Mouse (Mus musculus) heart, embryonic 14.5 days (tissue): ENCODE measurements around the gene Rps2. TPM values are rescaled to one million over a fixed set of nuclear protein-coding genes. Genes with fewer than 3 reads are reported as not detected.
A peak's percentile ranks its signal among the peaks of the same experiment; 100 is the strongest.

Experiments
- ATAC-seq: fragments of 200-750 bp; cut with Nextera tagmentation; 2 replicates; pipeline ENCODE4 v1.8.0; 2017; ENCODE audit warnings: low read depth, moderate TSS enrichment; ENCODE audit not compliant: insufficient number of reproducible peaks, insufficient read depth, low FRiP score
- H3K27ac ChIP-seq, 2 experiments: fragments of 200-500 bp in 1 of 2; fragments of 300-500 bp in 1 of 2; sonication (generic) in 1 of 2; replicated peaks in 1 of 2; 2 replicates each; pipeline ENCODE4 v1.5.1; 2012 to 2014; ENCODE audit warnings: low read depth in 2 of 2, low read length in 2 of 2, control low read depth in 1 of 2, mild to moderate bottlenecking in 1 of 2, mixed read lengths in 1 of 2; ENCODE audit not compliant: control insufficient read depth in 1 of 2, insufficient read depth in 1 of 2
- H3K27me3 ChIP-seq: fragments of 300-500 bp; sonication (generic); 2 replicates; pipeline ENCODE4 v1.6.1; 2014; ENCODE audit warnings: mild to moderate bottlenecking, low read length, control low read depth; ENCODE audit not compliant: control insufficient read depth, insufficient read depth
- H3K36me3 ChIP-seq: fragments of 300-500 bp; sonication (generic); 2 replicates; pipeline ENCODE4 v1.6.1; 2014; ENCODE audit warnings: mild to moderate bottlenecking, control low read depth, low read length, mixed read lengths; ENCODE audit not compliant: control insufficient read depth, insufficient read depth
- H3K4me1 ChIP-seq, 2 experiments: fragments of 200-500 bp in 1 of 2; fragments of 300-500 bp in 1 of 2; sonication (generic) in 1 of 2; 2 replicates each; pipeline ENCODE4 v1.6.1; 2012 to 2014; ENCODE audit warnings: low read length in 2 of 2, control low read depth in 1 of 2, mixed read lengths in 1 of 2; ENCODE audit not compliant: control insufficient read depth in 2 of 2, insufficient read depth in 2 of 2
- H3K4me2 ChIP-seq: fragments of 300-500 bp; sonication (generic); 2 replicates; pipeline ENCODE4 v1.6.1; 2014; ENCODE audit warnings: mild to moderate bottlenecking, low read length
- H3K4me3 ChIP-seq, 2 experiments: fragments of 200-500 bp in 1 of 2; fragments of 300-500 bp in 1 of 2; sonication (generic) in 1 of 2; 2 replicates each; pipeline ENCODE4 v1.5.1; 2012 to 2014; ENCODE audit warnings: low read length in 2 of 2, mild to moderate bottlenecking in 2 of 2, control low read depth in 1 of 2, low read depth in 1 of 2, moderate library complexity in 1 of 2; ENCODE audit not compliant: control insufficient read depth in 1 of 2, insufficient read depth in 1 of 2
- H3K9ac ChIP-seq: fragments of 300-500 bp; sonication (generic); 2 replicates; pipeline ENCODE4 v1.6.1; 2014; ENCODE audit warnings: mild to moderate bottlenecking, low read length
- H3K9me3 ChIP-seq: fragments of 300-500 bp; sonication (generic); 2 replicates; pipeline ENCODE4 v1.6.1; 2016; ENCODE audit warnings: low read length, control low read depth; ENCODE audit not compliant: control insufficient read depth
- WGBS: fragments of 180-500 bp; shearing (Covaris S2); extraction: QIAGEN DNeasy Blood & Tissue Kit; methylation state at CpG from one replicate; pipeline ENCODE4 v1.1.7; 2014; 5-methylcytosine and 5-hydroxymethylcytosine counted together
- polyA plus RNA-seq: library from polyadenylated mRNA; unstranded; fragments of >200 nt; fragmentation: Nextera tagmentation; extraction: Ambion mirVana; gene quantifications from 2 replicates; pipeline ENCODE4 v1.2.1, GENCODE M21; 2014

Rps2 gene
- polyA plus RNA-seq, 1 experiment from 2014 or later: 1,010 TPM

- Histone ChIP-seq H3K9ac (no peak overlapping the region), H3K27me3 (peaks cover 38% of the 10 kb centered on the region), H3K36me3 (peaks cover 23% of the 10 kb centered on the region), H3K9me3 (no peaks in the 10 kb centered on the region), H3K4me2 (no peak overlapping the region), H3K4me3 (no peak overlapping the region), H3K27ac (no peak overlapping the region), H3K4me1 (peaks cover 3 to 25% of the 10 kb centered on the region in 2 experiments; a peak in 3 of 4 replicates)
- WGBS: 81% methylated on average over 5 of the region's 5 CpGs
- no peak for ATAC-seq
Observed at GRCm38 (mm10) chr17:24692385-24692784, 25.5 kb upstream of the Rps2 start.

- ATAC-seq: peak; percentile 6; the same call in 1 of the 2 replicates
- whole genome bisulfite sequencing: 8% methylated on average over 47 of the region's 51 CpGs
Observed at GRCm38 (mm10) chr17:24695326-24696010, 22.4 kb upstream of the Rps2 start.

GRCm38 (mm10) chr17:24696011-24696697 lies 21.8 kb upstream of the Rps2 start, which contains the start of the genes Gfer and Noxo1:
Gene Gfer (minus strand): TSS chr17:24696156.
Gene Noxo1 (plus strand): TSS chr17:24696234.
- Histone ChIP-seq H3K4me1 (peaks cover 2 to 12% of the 10 kb centered on the region in 2 experiments; a peak in 3 of 4 replicates), H3K9ac (peak within 1 kb of the TSS; percentile 91), H3K27ac (peak within 1 kb of the TSS; percentile 72 to 82), H3K9me3 (no peaks in the 10 kb centered on the region), H3K36me3 (peaks cover 43% of the 10 kb centered on the region), H3K4me3 (peak within 1 kb of the TSS; percentile 87 to 96), H3K4me2 (peak within 1 kb of the TSS; percentile 85), H3K27me3 (peaks cover under 1% of the 10 kb centered on the region; the same call in 1 of the 2 replicates)
- peak; percentile 92 for ATAC-seq
- WGBS: under 1% methylated on average over 69 of the region's 76 CpGs

More at GRCm38 (mm10) chr17:24695326-24696010, 22.4 kb upstream of the Rps2 start:
- Histone ChIP-seq H3K9me3 (no peaks in the 10 kb centered on the region), H3K27ac (peak overlapping the region; percentile 70 to 82), H3K4me1 (peaks cover 2 to 12% of the 10 kb centered on the region in 2 experiments; a peak in 3 of 4 replicates), H3K36me3 (peaks cover 36% of the 10 kb centered on the region), H3K27me3 (peaks cover 7% of the 10 kb centered on the region), H3K4me2 (peak overlapping the region; percentile 85), H3K9ac (peak overlapping the region; percentile 91), H3K4me3 (peak overlapping the region; percentile 87 to 96)

GRCm38 (mm10) chr17:24697985-24698384 lies 19.9 kb upstream of the Rps2 start:
- ATAC-seq: no peak
- Histone ChIP-seq H3K36me3 (peaks cover 49% of the 10 kb centered on the region), H3K27ac (no peak overlapping the region), H3K9ac (no peak overlapping the region), H3K27me3 (no peaks in the 10 kb centered on the region), H3K4me1 (peaks cover 2 to 12% of the 10 kb centered on the region in 2 experiments; a peak in 3 of 4 replicates), H3K4me2 (no peak overlapping the region), H3K9me3 (no peaks in the 10 kb centered on the region), H3K4me3 (no peak overlapping the region)
- 23% methylated on average over 5 of the region's 5 CpGs for WGBS

GRCm38 (mm10) chr17:24698715-24699114 lies 19.2 kb upstream of the Rps2 start:
- 61% methylated on average over 9 of the region's 9 CpGs for WGBS
- ATAC-seq: no peak

GRCm38 (mm10) chr17:24699473-24699872 lies 18.4 kb upstream of the Rps2 start:
- WGBS: 85% methylated on average over 2 of the region's 2 CpGs
- no peak for ATAC-seq
- peaks cover 53% of the 10 kb centered on the region for H3K36me3 ChIP-seq

More at GRCm38 (mm10) chr17:24698715-24699114, 19.2 kb upstream of the Rps2 start:
- Histone ChIP-seq H3K9me3 (no peaks in the 10 kb centered on the region), H3K27me3 (no peaks in the 10 kb centered on the region), H3K27ac (no peak overlapping the region), H3K4me3 (no peak overlapping the region), H3K4me2 (no peak overlapping the region), H3K9ac (no peak overlapping the region), H3K4me1 (peaks cover 2 to 12% of the 10 kb centered on the region in 2 experiments; a peak in 3 of 4 replicates), H3K36me3 (peaks cover 51% of the 10 kb centered on the region)

GRCm38 (mm10) chr17:24701251-24701650 lies 16.7 kb upstream of the Rps2 start:
- Histone ChIP-seq H3K36me3 (peaks cover 65% of the 10 kb centered on the region), H3K27me3 (no peaks in the 10 kb centered on the region), H3K9ac (no peak overlapping the region), H3K4me2 (no peak overlapping the region), H3K4me3 (no peak overlapping the region), H3K9me3 (no peaks in the 10 kb centered on the region), H3K27ac (no peak overlapping the region), H3K4me1 (peaks cover 2 to 8% of the 10 kb centered on the region in 2 experiments; a peak in 3 of 4 replicates)
- 89% methylated on average over 9 of the region's 9 CpGs for WGBS
- no peak for ATAC-seq

More at GRCm38 (mm10) chr17:24699473-24699872, 18.4 kb upstream of the Rps2 start:
- Histone ChIP-seq H3K4me1 (peaks cover 2 to 12% of the 10 kb centered on the region in 2 experiments; a peak in 3 of 4 replicates), H3K4me2 (no peak overlapping the region), H3K4me3 (no peak overlapping the region), H3K27me3 (no peaks in the 10 kb centered on the region), H3K27ac (no peak overlapping the region), H3K9me3 (no peaks in the 10 kb centered on the region), H3K9ac (no peak overlapping the region)
